Mouse (Mus musculus) monocyte, adult 5-6 weeks (primary cell): ENCODE results near the gene Cubn. TPM values are rescaled to one million over a fixed set of nuclear protein-coding genes. Genes with fewer than 3 reads are reported as not detected.

Source experiments
- ATAC-seq: fragments of 153-309, 156-312 bp; replicated peaks from 2 replicates; pipeline ENCODE4 v1.8.0; 2017; ENCODE audit warnings: mild to moderate bottlenecking; ENCODE audit not compliant: low TSS enrichment, insufficient number of reproducible peaks, severe bottlenecking, poor library complexity, low FRiP score
- total RNA-seq: library from RNA; stranded (forward); fragments of 200-1000, 200-491, 200-594 nt; gene quantifications from 3 replicates; pipeline ENCODE4 v1.2.3, GENCODE M21; 2017

Cubn gene
- total RNA-seq, 1 experiment from 2014 or later, result not detected

GRCm38 (mm10) chr2:13492927-13493326, 1.3 kb upstream of the Cubn start:
- no peak for ATAC-seq

DNA sequence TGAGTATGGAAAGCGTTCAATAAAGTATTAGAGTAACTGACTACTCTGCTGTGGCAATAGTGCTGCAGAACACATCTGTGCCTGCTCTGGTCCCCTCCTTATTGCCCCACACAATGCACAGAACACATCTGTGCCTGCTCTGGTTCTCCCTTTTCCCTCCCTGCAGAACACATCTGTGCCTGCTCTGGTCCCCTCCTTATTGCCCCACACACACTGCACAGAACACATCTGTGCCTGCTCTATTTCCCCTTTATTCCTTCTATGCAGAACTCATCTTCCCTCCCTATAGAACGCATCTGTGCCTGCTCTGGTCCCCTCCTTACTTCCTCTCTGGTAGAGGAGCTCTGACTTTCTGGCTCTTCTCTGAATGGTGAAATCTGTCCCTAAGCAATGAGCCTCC, 1.1 kb downstream of the Cubn start:
- no peak; the same call in 1 of the 2 replicates for ATAC-seq

GRCm38 (mm10) chr2:13486470-13486869, 5.1 kb downstream of the Cubn start:
- ATAC-seq, result no peak

- no peak for ATAC-seq
Observed at GRCm38 (mm10) chr2:13484566-13484965, 7.0 kb downstream of the Cubn start.

DNA sequence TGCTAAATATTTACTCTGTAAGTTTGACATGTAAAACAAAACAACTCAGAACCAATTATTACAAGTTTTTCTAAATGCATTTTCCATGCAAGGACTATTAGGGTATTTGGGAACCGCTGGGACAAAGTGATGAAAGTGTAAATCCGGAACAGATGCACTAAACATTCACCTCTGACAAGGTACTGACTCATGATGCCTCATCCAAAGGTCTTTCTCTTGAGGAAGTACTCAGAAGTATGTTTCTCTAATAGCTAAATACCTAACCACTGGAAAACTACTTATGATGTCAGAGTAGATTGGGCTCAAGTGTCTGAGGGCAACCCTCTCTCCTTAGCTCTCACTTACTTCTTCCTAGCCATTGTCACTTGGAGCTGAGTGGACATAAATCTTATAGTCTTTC, 10.9 kb downstream of the Cubn start:
- ATAC-seq, result no peak

DNA sequence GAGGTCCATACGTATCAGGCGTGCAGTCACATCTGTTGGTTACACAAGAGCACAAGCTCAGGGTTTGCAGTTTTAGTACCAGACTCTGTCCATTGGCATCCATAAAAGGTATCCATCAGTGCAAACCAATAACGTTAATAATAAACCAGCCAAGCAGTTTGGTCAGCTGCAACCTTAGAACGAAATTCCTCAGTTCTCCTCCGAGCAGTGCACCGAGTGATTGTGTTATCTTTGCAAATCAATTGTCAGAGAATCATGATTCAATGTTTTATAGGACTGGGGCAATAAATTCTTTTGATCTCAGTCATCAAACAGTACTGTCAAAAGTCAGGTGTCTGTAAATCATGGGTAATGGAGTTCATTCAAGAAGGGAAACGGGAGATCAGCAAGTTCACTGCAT, 12.4 kb downstream of the Cubn start:
- no peak for ATAC-seq

DNA sequence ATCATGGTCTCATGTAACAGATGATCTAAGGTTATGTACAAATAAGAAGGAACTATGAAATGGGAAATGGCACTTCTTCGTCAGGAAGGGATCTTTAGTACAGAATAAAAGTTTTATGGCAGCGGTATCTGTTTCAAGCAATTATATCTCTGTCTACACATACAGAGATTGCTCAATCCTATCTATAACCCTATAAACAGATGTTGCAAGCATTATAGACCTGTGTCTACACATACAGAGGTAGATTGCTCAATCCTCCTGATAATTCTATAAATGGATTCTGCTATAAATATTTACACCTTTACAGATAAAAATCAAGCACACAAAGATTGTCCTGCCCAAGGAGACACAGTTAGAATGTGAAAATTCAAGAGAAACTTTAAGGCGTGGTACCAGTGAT, 21.5 kb downstream of the Cubn start:
- ATAC-seq, result no peak

GRCm38 (mm10) chr2:13469641-13470040, 22.0 kb downstream of the Cubn start:
- no peak for ATAC-seq

- no peak for ATAC-seq
Observed at GRCm38 (mm10) chr2:13466685-13467084, 24.9 kb downstream of the Cubn start.

- ATAC-seq, result no peak
Observed at GRCm38 (mm10) chr2:13458088-13458487, 33.5 kb downstream of the Cubn start.

GRCm38 (mm10) chr2:13456821-13457220, 34.8 kb downstream of the Cubn start:
- ATAC-seq, result no peak

DNA sequence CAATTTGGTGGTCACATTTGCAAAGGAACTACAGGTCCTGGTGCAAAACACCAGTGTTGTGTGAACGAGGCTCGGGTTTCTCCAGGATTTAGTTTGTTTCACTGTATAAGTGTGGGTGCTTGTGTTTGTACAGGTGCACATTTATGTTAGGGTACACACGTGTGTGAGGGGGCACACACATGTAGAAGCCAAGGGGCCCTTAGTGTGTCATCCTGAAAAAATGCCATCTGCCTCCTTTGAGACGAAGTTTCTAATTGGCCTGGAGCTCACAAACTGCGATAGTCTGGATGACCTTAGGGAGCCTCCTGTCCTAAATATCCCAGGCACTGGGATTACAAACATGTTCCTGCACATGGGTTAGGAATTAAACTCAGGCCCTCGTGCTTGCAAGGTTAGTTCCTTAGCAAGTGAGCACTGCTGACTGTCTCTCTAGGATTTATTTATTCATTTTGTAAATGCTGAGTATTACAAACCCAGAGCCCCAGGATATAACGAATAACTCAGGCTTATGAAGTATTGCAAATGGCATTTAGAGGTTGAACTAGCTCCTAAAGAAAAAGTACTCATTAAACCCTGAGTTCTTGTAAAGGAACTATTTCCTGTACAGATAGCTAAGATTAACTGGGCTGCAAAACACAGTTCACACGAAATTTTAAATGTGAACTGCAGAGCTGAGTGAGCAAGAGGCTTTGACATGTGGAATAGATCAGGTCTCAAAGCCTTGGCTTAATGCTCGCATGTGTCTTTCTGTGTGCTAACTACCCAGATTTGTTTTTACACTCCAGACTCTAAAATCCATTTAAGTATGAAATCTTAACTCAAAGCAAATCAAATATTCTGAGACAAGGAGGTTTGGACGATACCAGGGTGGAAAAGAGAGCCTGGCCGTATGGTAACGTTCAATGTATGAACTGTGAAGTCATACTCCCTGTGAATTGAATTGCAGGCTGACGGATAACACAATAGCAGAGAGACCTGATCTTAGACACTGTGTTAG, 39.8 kb downstream of the Cubn start:
- ATAC-seq, result no peak

DNA sequence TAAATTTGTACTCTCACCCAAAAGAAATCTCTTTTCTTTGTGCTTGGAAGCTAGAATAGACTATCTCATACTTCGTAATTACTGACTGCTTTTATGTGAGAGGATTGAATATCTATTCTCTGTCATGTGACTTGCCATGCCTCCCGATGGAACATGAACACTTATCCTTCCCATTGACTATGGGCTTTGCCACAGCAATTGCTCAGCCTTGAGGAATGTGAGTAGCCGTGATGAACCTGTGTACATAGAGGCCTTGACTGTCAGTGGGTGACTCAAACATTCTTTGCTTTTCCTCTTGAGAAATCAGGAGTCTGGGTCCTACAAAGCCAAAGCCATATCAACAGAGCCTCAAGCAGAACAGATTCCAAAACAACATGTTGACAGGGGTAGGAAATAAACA, 40.7 kb downstream of the Cubn start:
- ATAC-seq, result no peak

DNA sequence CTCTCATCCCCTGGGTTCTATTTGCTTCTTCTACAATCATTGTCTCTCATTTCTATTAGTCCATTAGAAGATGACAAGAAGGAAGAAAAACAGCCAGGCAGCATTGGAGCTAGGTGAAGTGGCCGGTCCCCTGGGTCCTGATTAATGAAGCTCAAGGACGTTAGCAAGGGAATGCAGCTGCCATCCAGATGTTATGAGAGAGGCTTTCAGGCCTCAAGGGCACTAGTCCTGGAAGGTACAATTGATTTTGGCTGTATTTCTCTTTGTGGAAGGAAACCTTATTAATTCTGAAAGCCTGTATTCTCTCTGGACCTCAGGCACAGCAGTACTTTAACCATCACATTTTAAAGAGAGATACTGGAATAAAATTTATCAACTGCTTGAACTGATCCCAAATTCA, 41.1 kb downstream of the Cubn start:
- ATAC-seq, result no peak

GRCm38 (mm10) chr2:13445156-13445555, 46.5 kb downstream of the Cubn start:
- no peak for ATAC-seq

DNA sequence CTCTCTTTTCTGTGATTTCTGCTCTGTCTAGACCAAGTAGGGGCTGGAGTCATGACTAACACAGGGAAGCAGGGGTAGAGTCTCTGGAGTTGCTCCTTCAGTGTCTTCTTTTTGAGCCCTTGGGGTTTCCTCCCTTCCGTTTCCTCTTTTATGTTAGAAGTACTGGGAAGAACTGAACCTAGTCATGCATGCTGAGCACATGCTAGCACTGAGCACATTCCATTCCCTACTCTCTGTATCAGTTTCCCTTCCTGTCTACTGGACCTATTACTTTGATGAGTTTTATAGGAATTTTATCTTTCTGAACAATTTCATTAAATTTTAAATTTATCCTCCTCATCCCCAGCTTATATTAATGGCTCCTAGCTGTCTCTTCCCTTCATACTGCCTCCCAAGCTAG, 52.6 kb downstream of the Cubn start:
- ATAC-seq, result no peak

GRCm38 (mm10) chr2:13438275-13438845, 53.3 kb downstream of the Cubn start:
- ATAC-seq, result no peak

GRCm38 (mm10) chr2:13432002-13432401, 59.6 kb downstream of the Cubn start:
- ATAC-seq, result no peak

DNA sequence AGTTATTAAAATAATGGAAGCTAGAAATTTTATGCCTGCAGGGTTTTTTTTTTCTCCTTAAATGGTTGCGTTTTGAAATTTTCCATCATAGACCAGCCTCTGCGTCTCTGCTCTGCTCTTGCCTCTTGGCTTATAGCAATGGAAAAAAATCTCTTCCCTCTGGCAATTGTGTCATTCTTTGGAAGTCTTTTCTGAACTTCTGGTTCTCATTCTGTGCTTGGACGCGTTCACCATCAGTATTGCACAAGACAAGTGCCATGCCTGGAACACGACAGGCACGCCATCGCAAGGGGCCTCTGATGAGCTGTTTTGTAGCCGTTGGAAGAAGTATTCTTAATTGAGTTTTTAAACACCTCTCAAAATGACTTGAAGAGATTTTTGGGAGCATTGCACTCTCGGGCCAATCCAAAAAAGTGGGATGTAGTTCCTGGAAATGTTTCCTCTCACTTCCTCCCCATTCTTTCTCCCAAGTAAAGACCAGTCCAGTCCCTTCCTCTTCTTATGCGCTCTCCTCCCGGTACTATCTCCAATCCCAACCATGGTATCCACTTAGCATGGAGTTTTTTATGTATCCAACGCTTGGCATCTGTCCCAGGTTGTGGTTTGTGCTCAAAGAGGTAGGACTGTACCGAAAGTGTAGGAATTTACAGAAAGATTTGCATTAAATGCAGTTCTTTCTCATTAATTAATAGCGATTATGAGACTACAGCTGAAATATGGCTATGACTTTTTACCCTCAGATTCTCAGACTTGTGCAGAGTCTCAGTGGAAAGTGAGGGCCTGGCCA, 69.4 kb downstream of the Cubn start:
- no peak for ATAC-seq
